Mouse (Mus musculus): ENCODE results near the gene Sulf2.

Sulf2 gene

GRCm38 (mm10) chr2:166051421-166051820, 104.0 kb downstream of the Sulf2 start:
- DNase-seq: no peak

GRCm38 (mm10) chr2:166048852-166049251, 106.6 kb downstream of the Sulf2 start:
- DNase-seq: no peak

- DNase-seq: peak in 1 of 2 experiments; percentile 62
Observed at GRCm38 (mm10) chr2:166047931-166048330, 107.5 kb downstream of the Sulf2 start.

- DNase-seq: peak in 1 of 2 experiments; percentile 47
Observed at GRCm38 (mm10) chr2:166045549-166046501, 109.6 kb downstream of the Sulf2 start.

GRCm38 (mm10) chr2:166045006-166045405, 110.5 kb downstream of the Sulf2 start:
- DNase-seq: no peak

- DNase-seq: no peak
Observed at GRCm38 (mm10) chr2:166042542-166042941, 112.9 kb downstream of the Sulf2 start.

- DNase-seq: peak; percentile 47 to 68
Observed at GRCm38 (mm10) chr2:166039681-166040080, 115.8 kb downstream of the Sulf2 start.

- DNase-seq: peak; percentile 79 to 82
Observed at GRCm38 (mm10) chr2:166035725-166036124, 119.7 kb downstream of the Sulf2 start.

GRCm38 (mm10) chr2:166034967-166035490, 120.4 kb downstream of the Sulf2 start:
- DNase-seq: peak; percentile 38 to 60

- no peak for DNase-seq
Observed at GRCm38 (mm10) chr2:166032628-166033027, 122.8 kb downstream of the Sulf2 start.

- DNase-seq: peak; percentile 67 to 86
Observed at GRCm38 (mm10) chr2:166031120-166031929, 124.1 kb downstream of the Sulf2 start.

- no peak for DNase-seq
Observed at GRCm38 (mm10) chr2:166030256-166030995, 125.0 kb downstream of the Sulf2 start.

- no peak for DNase-seq
Observed at GRCm38 (mm10) chr2:166029232-166029631, 126.2 kb downstream of the Sulf2 start.

GRCm38 (mm10) chr2:166027834-166028233, 127.6 kb downstream of the Sulf2 start:
- no peak for DNase-seq

GRCm38 (mm10) chr2:166025943-166026342, 129.5 kb downstream of the Sulf2 start:
- no peak for DNase-seq

GRCm38 (mm10) chr2:166024621-166025020, 130.8 kb downstream of the Sulf2 start:
- DNase-seq: no peak

- DNase-seq: no peak
Observed at GRCm38 (mm10) chr2:166024079-166024478, 131.4 kb downstream of the Sulf2 start.

All from kidney, postnatal 25 days (tissue).